Comparison of ENCODE assay signal across 27 mouse cellular contexts in the genomic region with DNA sequence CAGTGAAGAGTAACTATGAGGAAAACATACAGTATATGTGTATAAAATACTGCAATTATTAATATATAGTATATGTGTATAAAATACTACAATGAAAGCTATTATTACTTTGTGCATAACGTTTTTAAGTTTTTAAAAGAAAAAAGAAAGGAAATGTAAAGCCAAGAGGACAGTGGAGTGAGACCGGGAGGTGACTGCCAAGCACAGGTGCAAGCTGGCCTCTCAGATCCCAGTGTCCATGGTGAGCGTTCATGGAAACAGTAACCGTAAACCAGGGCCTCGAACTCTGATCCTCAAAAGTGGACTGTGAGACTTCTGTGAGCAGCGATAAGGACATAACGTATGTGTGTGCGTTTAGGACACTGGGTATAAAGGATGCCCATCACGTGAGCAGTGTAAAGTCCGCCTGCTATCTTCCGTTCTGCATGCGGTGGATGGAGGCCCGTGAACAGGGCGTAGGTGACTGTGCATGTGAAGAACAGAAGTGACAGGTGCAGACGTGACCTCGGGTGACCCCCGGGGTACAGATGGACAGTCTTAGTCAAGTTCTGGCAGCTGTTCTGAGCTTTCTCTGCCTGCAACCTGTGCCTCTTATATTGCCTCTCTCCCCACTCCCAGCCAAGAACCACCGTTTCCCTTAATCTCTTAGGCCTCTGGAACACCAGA.
A peak's percentile ranks its signal among the peaks of the same experiment; 100 is the strongest.
DNase-seq lines count a peak whose midpoint lies in the region; ATAC-seq and TF ChIP-seq lines count a peak whose summit lies in the region.
"Had no signal": no experiment of that assay in that cellular context is flagged by ENCODE, and none has a peak within 500 bp of the region (broad histone marks: within the 10 kb centered on the region; RNA-seq: fewer than 3 reads in every experiment).

No protein-coding gene starts in this region.

- H3K36me3 ChIP-seq in limb, embryonic 13.5 days: no peaks in the 10 kb centered on the region
- no peaks in the 10 kb centered on the region for H3K36me3 ChIP-seq in liver, postnatal 0 days (replicated peaks; ENCODE audit: insufficient read depth, low read length)
- H3K36me3 ChIP-seq: G1E had no signal

- H3K27me3 ChIP-seq in limb, embryonic 13.5 days: no peaks in the 10 kb centered on the region
- no peaks in the 10 kb centered on the region for H3K27me3 ChIP-seq in liver, postnatal 0 days (ENCODE audit: insufficient read depth, low read length)
- H3K27me3 ChIP-seq: heart, embryonic 13.5 days; Patski had no signal

- no peaks in the 10 kb centered on the region; the same call in 1 of the 2 replicates for H3K9me3 ChIP-seq in limb, embryonic 13.5 days
- H3K9me3 ChIP-seq in liver, postnatal 0 days (ENCODE audit: low read length): no peaks in the 10 kb centered on the region
- H3K9me3 ChIP-seq: G1E; heart, embryonic 13.5 days had no signal

- TF ChIP-seq POLR2A in olfactory bulb, adult 2 months (IDR thresholded peaks at IDR 0.05; ENCODE audit: insufficient read depth, low read depth, low read length): no peak

- peak; percentile 34 to 40 for DNase-seq in cerebellum, postnatal 25 days
- DNase-seq in cerebellum, postnatal 4 days (ENCODE audit: low spot score in 2 of 2): no peak
- DNase-seq in gastrocnemius, postnatal 14 days: peak; percentile 14
- no peak for DNase-seq in gastrocnemius, adult 8-10 months (ENCODE audit: low spot score in 2 of 2)
- no peak for DNase-seq in thymus, postnatal 0 days (ENCODE audit: low spot score)
- DNase-seq in liver, postnatal 0 days: no peak
- DNase-seq: adrenal gland, postnatal 14 days; cerebellum, adult 11-12 months; cerebellum, adult 9-11 months; heart, adult 2 months; heart, postnatal 10 days; kidney, adult 2 months; kidney, postnatal 36 days; midbrain, embryonic 14.5 days; right cerebral cortex, postnatal 4 days; thymus, postnatal 36 days had no signal

- no peak overlapping the region for H3K4me2 ChIP-seq in limb, embryonic 13.5 days (replicated peaks)
- H3K4me2 ChIP-seq in liver, postnatal 0 days (ENCODE audit: low read depth, low read length): no peak overlapping the region
- H3K4me2 ChIP-seq: heart, embryonic 13.5 days; hindbrain, embryonic 14.5 days; liver, embryonic 11.5 days had no signal

- TF ChIP-seq EP300 in liver, postnatal 0 days (IDR thresholded peaks at IDR 0.05; ENCODE audit: low read depth): no peak

- no peak overlapping the region for H3K9ac ChIP-seq in limb, embryonic 13.5 days
- no peak overlapping the region for H3K9ac ChIP-seq in liver, postnatal 0 days (replicated peaks)
- H3K9ac ChIP-seq: heart, embryonic 13.5 days; hindbrain, embryonic 14.5 days had no signal

- no peak for TF ChIP-seq CTCF in olfactory bulb, adult 2 months (IDR thresholded peaks at IDR 0.05; ENCODE audit: insufficient read depth, low read depth, low read length)
- no peak for TF ChIP-seq CTCF in liver, postnatal 0 days (IDR thresholded peaks at IDR 0.05; ENCODE audit: low read depth)

- 83% methylated on average over 18 of the region's 18 CpGs for WGBS in limb, embryonic 13.5 days
- 92% methylated on average over 18 of the region's 18 CpGs for WGBS in olfactory bulb, adult 2 months
- WGBS in liver, postnatal 0 days (ENCODE audit: insufficient replicate concordance): 87% methylated on average over 18 of the region's 18 CpGs

- no peak overlapping the region for H3K27ac ChIP-seq in limb, embryonic 13.5 days
- peak overlapping the region; percentile 20 for H3K27ac ChIP-seq in olfactory bulb, adult 2 months (ENCODE audit: insufficient read depth, low read depth, low read length)
- no peak overlapping the region for H3K27ac ChIP-seq in liver, postnatal 0 days (ENCODE audit: low read depth)
- H3K27ac ChIP-seq: heart, adult 2 months; heart, embryonic 13.5 days; hindbrain, embryonic 14.5 days; layer of hippocampus, adult 2 months; macrophage had no signal

- intact Hi-C loops in gastrocnemius, postnatal 14 days (cut with DNase I; ENCODE audit: low total_unique reads): no loop called here

- H3K4me3 ChIP-seq in limb, embryonic 13.5 days: no peak overlapping the region
- H3K4me3 ChIP-seq in olfactory bulb, adult 2 months (ENCODE audit: insufficient read depth, low read depth, low read length): no peak overlapping the region
- no peak overlapping the region for H3K4me3 ChIP-seq in liver, postnatal 0 days (ENCODE audit: low read depth, low read length)
- H3K4me3 ChIP-seq: heart, adult 2 months; heart, embryonic 13.5 days; layer of hippocampus, adult 2 months had no signal

- peaks cover 8% of the 10 kb centered on the region for H3K4me1 ChIP-seq in limb, embryonic 13.5 days
- H3K4me1 ChIP-seq in olfactory bulb, adult 2 months (ENCODE audit: control insufficient read depth, insufficient read depth, low read length): peaks cover 20% of the 10 kb centered on the region
- H3K4me1 ChIP-seq in liver, postnatal 0 days (ENCODE audit: insufficient read depth): no peaks in the 10 kb centered on the region

- peak; percentile 38; the same call in 1 of the 2 replicates for ATAC-seq in limb, embryonic 13.5 days (ENCODE audit: low FRiP score, low read depth)
- no peak for ATAC-seq in liver, postnatal 0 days
- ATAC-seq: forebrain, embryonic 14.5 days; lung, postnatal 0 days; Patski had no signal

Comparison
In these comparisons a context has a peak if more than half of its experiments do, and no peak if none do; other contexts are left out.
1. DNase-seq: peak in cerebellum, postnatal 25 days (2 of 2) and gastrocnemius, postnatal 14 days (single experiment); none in cerebellum, postnatal 4 days (0 of 2), gastrocnemius, adult 8-10 months (0 of 2), thymus, postnatal 0 days (single experiment) and liver, postnatal 0 days (single experiment).